Mouse (Mus musculus): ENCODE measurements around the gene Btbd18. TPM values are rescaled to one million over a fixed set of nuclear protein-coding genes. Genes with fewer than 3 reads are reported as not detected.

Gene Btbd18
- total and polyA plus RNA-seq, 3 experiments, result 0.04 to 0.24 TPM; not detected in 1

DNA sequence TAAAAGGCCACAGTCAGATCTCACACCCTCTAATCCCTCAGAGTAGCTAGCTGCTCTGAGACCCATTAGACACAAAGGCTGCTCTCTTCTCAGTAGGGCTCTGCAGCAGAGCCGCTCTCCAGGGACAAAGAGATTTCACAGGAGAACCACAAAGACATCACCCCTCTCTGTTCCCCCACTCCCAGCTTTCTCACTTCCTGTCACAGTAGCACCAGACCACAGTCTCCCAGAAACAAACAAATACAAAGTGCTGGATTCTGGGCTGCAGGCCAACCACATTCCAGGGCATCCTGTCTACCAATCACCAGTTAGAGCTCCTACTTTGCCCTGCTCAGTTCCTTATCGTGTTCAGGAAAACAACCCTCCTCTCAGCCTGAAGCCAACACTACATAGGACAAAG lies 23.3 kb upstream of the Btbd18 start:
- no peak for DNase-seq (ENCODE audit: extremely low read depth)
- dilution Hi-C loops (cut with MboI; ENCODE audit: extremely low pct_ligation_motif_present, extremely low pct_unique_long_range_greater_than_20kb, low sequenced_read_pairs), result no loop called here
- Histone ChIP-seq H3K27ac (ENCODE audit: insufficient read depth, low read depth) (no peak overlapping the region), H3K27me3 (replicated peaks) (no peaks in the 10 kb centered on the region), H3K36me3 (replicated peaks in 1 of 2; ENCODE audit: control insufficient read depth in 1 of 2, insufficient read depth in 1 of 2, low read length in 1 of 2) (no peaks in the 10 kb centered on the region), H3K79me2 (replicated peaks; ENCODE audit: control insufficient read depth, extremely low read depth, insufficient read depth, poor library complexity, severe bottlenecking) (no peaks in the 10 kb centered on the region), H3K4me2 (ENCODE audit: insufficient read depth, low read depth, poor library complexity, severe bottlenecking) (no peak overlapping the region), H3K9ac (ENCODE audit: insufficient read depth, low read depth) (no peak overlapping the region), H3K4me3 (replicated peaks in 1 of 3; ENCODE audit: low read depth in 2 of 3, low read length in 2 of 3, poor library complexity in 1 of 3) (no peak overlapping the region), H3K9me3 (replicated peaks; ENCODE audit: low read length) (no peaks in the 10 kb centered on the region), H3K4me1 (ENCODE audit: control insufficient read depth in 1 of 2, insufficient read depth in 2 of 2) (0 out of 4 replicates have a peak, but pooled peaks cover 0 to 3% of the 10 kb centered on the region in 2 experiments)
- in situ Hi-C loops (cut with MboI; ENCODE audit: low pct_ligation_motif_present, low pct_unique_long_range_greater_than_20kb, low sequenced_read_pairs), result no loop called here
- TF ChIP-seq NRF1 (IDR thresholded peaks at IDR 0.05; ENCODE audit: low read depth, low read length) (no peak), SIN3A (IDR thresholded peaks at IDR 0.05; ENCODE audit: low read length) (no peak), BHLHE40 (IDR thresholded peaks at IDR 0.05; ENCODE audit: low read depth, low read length) (no peak), USF2 (conservative IDR thresholded peaks at IDR 0.05; ENCODE audit: low read depth, low read length) (no peak), MAX (IDR thresholded peaks at IDR 0.05; ENCODE audit: low read length) (no peak), CHD2 (IDR thresholded peaks at IDR 0.05; ENCODE audit: low read length) (no peak), NELFE (IDR thresholded peaks at IDR 0.05; ENCODE audit: low read depth, low read length) (no peak), USF1 (IDR thresholded peaks at IDR 0.05; ENCODE audit: low read depth, low read length) (no peak), RCOR1 (conservative IDR thresholded peaks at IDR 0.05; ENCODE audit: low read depth, low read length) (no peak), EP300 (IDR thresholded peaks at IDR 0.05; ENCODE audit: low read length) (no peak), UBTF (IDR thresholded peaks at IDR 0.05; ENCODE audit: low read depth, low read length) (no peak), JUN (IDR thresholded peaks at IDR 0.05; ENCODE audit: insufficient read depth, low read depth, low read length) (no peak), GABPA (IDR thresholded peaks at IDR 0.05; ENCODE audit: insufficient replicate concordance, low read depth, low read length) (no peak), RAD21 (IDR thresholded peaks at IDR 0.05; ENCODE audit: low read depth, low read length) (no peak), MEF2A (IDR thresholded peaks at IDR 0.05; ENCODE audit: borderline replicate concordance, low read depth, low read length) (no peak), IRF4 (IDR thresholded peaks at IDR 0.05; ENCODE audit: low read depth, low read length) (no peak), ZKSCAN1 (IDR thresholded peaks at IDR 0.05; ENCODE audit: borderline replicate concordance, low read depth, low read length) (no peak)

DNA sequence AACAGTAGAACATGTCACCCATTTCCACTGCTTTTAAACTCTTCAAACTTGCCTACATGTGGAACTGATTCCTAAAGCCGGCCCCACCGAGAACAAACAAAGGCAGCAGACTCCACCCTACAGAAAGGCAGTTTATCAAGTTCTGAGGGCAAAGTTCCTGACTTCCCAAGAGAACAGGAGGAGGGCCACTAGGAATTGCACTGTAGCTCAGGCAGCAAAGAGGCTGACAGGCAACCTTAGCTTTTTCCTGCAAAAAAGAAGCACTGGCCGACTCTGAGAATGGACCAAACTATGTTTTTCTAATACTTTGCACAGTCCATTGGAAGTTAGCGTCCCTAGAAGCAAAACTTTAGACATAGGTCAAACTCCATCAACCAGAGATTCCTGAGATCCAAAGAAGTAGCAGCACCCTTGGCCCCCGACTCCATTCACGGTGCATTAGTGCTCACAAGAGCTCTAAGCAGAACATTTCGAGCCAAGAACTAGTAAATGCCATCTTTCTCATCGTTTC lies 22.6 kb upstream of the Btbd18 start:
- no peak overlapping the region for H3K4me3 ChIP-seq (replicated peaks in 1 of 3; ENCODE audit: low read depth in 2 of 3, low read length in 2 of 3, poor library complexity in 1 of 3)
- no peaks in the 10 kb centered on the region for H3K9me3 ChIP-seq (replicated peaks; ENCODE audit: low read length)
- H3K27ac ChIP-seq (ENCODE audit: insufficient read depth, low read depth), result no peak overlapping the region
- H3K27me3 ChIP-seq (replicated peaks), result no peaks in the 10 kb centered on the region
- no peaks in the 10 kb centered on the region for H3K79me2 ChIP-seq (replicated peaks; ENCODE audit: control insufficient read depth, extremely low read depth, insufficient read depth, poor library complexity, severe bottlenecking)
- 0 out of 4 replicates have a peak, but pooled peaks cover 0 to 3% of the 10 kb centered on the region in 2 experiments for H3K4me1 ChIP-seq (ENCODE audit: control insufficient read depth in 1 of 2, insufficient read depth in 2 of 2)
- no peak overlapping the region for H3K4me2 ChIP-seq (ENCODE audit: insufficient read depth, low read depth, poor library complexity, severe bottlenecking)
- no peak overlapping the region for H3K9ac ChIP-seq (ENCODE audit: insufficient read depth, low read depth)
- DNase-seq (ENCODE audit: extremely low read depth), result no peak
- dilution Hi-C loops (cut with MboI; ENCODE audit: extremely low pct_ligation_motif_present, extremely low pct_unique_long_range_greater_than_20kb, low sequenced_read_pairs) (no loop called here), in situ Hi-C loops (cut with MboI; ENCODE audit: low pct_ligation_motif_present, low pct_unique_long_range_greater_than_20kb, low sequenced_read_pairs) (no loop called here)
- no peaks in the 10 kb centered on the region for H3K36me3 ChIP-seq (replicated peaks in 1 of 2; ENCODE audit: control insufficient read depth in 1 of 2, insufficient read depth in 1 of 2, low read length in 1 of 2)
- TF ChIP-seq MEF2A (IDR thresholded peaks at IDR 0.05; ENCODE audit: borderline replicate concordance, low read depth, low read length) (no peak), USF2 (conservative IDR thresholded peaks at IDR 0.05; ENCODE audit: low read depth, low read length) (no peak), TCF12 (IDR thresholded peaks at IDR 0.05; ENCODE audit: low read depth, low read length) (no peak), RAD21 (IDR thresholded peaks at IDR 0.05; ENCODE audit: low read depth, low read length) (no peak), MXI1 (IDR thresholded peaks at IDR 0.05; ENCODE audit: low read depth, low read length) (no peak), HCFC1 (IDR thresholded peaks at IDR 0.05; ENCODE audit: low read depth, low read length) (no peak), MAX (IDR thresholded peaks at IDR 0.05; ENCODE audit: low read length) (no peak), MAZ (IDR thresholded peaks at IDR 0.05; ENCODE audit: low read depth, low read length) (no peak), CHD2 (IDR thresholded peaks at IDR 0.05; ENCODE audit: low read length) (no peak), ZKSCAN1 (IDR thresholded peaks at IDR 0.05; ENCODE audit: borderline replicate concordance, low read depth, low read length) (no peak), MAFK (IDR thresholded peaks at IDR 0.05; ENCODE audit: insufficient replicate concordance, low read length) (no peak), USF1 (IDR thresholded peaks at IDR 0.05; ENCODE audit: low read depth, low read length) (no peak), POLR2AphosphoS2 (IDR thresholded peaks at IDR 0.05; ENCODE audit: low read depth, low read length) (no peak), RCOR1 (conservative IDR thresholded peaks at IDR 0.05; ENCODE audit: low read depth, low read length) (no peak), IRF4 (IDR thresholded peaks at IDR 0.05; ENCODE audit: low read depth, low read length) (no peak), GABPA (IDR thresholded peaks at IDR 0.05; ENCODE audit: insufficient replicate concordance, low read depth, low read length) (no peak), ETS1 (conservative IDR thresholded peaks at IDR 0.05; ENCODE audit: low read depth, low read length) (no peak), SIN3A (IDR thresholded peaks at IDR 0.05; ENCODE audit: low read length) (no peak), ELF1 (IDR thresholded peaks at IDR 0.05; ENCODE audit: low read depth, low read length) (no peak), JUN (IDR thresholded peaks at IDR 0.05; ENCODE audit: insufficient read depth, low read depth, low read length) (no peak)

All from CH12.LX (cell line).